Mouse (Mus musculus) midbrain, embryonic 11.5 days (tissue): Measurements from ENCODE around the gene Thsd4. TPM values are rescaled to one million over a fixed set of nuclear protein-coding genes. Genes with fewer than 3 reads are reported as not detected.

Source experiments
- ATAC-seq: fragments of 200-750 bp; cut with Nextera tagmentation; 2 replicates; pipeline ENCODE4 v1.8.0; 2017; ENCODE audit warnings: moderate TSS enrichment, moderate library complexity; ENCODE audit not compliant: low FRiP score
- DNase-seq: peaks from one replicate; pipeline ENCODE4 v3.0.0; 2015; ENCODE audit warnings: low spot score; ENCODE audit errors: missing footprints
- H3K27ac ChIP-seq: fragments of 300-500 bp; sonication (generic); 2 replicates; pipeline ENCODE4 v1.5.1; 2014; ENCODE audit warnings: low read depth, low read length
- H3K27me3 ChIP-seq: fragments of 300-500 bp; sonication (generic); 2 replicates; pipeline ENCODE4 v1.6.1; 2014; ENCODE audit warnings: mild to moderate bottlenecking, low read length, moderate library complexity, mixed read lengths; ENCODE audit not compliant: control insufficient read depth, insufficient read depth
- H3K36me3 ChIP-seq: fragments of 300-500 bp; sonication (generic); 2 replicates; pipeline ENCODE4 v1.6.1; 2014; ENCODE audit warnings: mild to moderate bottlenecking, low read length, moderate library complexity, mixed read lengths; ENCODE audit not compliant: control insufficient read depth, insufficient read depth
- H3K4me1 ChIP-seq: fragments of 300-500 bp; sonication (generic); 2 replicates; pipeline ENCODE4 v1.6.1; 2014; ENCODE audit warnings: low read length; ENCODE audit not compliant: control insufficient read depth, insufficient read depth
- H3K4me2 ChIP-seq: fragments of 300-500 bp; sonication (generic); 2 replicates; pipeline ENCODE4 v1.6.1; 2014; ENCODE audit warnings: mild to moderate bottlenecking, moderate library complexity
- H3K4me3 ChIP-seq: fragments of 300-500 bp; sonication (generic); 2 replicates; pipeline ENCODE4 v1.5.1; 2014; ENCODE audit warnings: low read depth, low read length
- H3K9ac ChIP-seq: fragments of 300-500 bp; sonication (generic); 2 replicates; pipeline ENCODE4 v1.6.1; 2014; ENCODE audit warnings: low read length
- H3K9me3 ChIP-seq: fragments of 300-500 bp; sonication (generic); 2 replicates; pipeline ENCODE4 v1.6.1; 2016; ENCODE audit warnings: low read length; ENCODE audit not compliant: control insufficient read depth
- WGBS: fragments of 180-500 bp; shearing (Covaris S2); extraction: QIAGEN DNeasy Blood & Tissue Kit; methylation state at CpG from one replicate; pipeline ENCODE4 v1.1.7; 2014; 5-methylcytosine and 5-hydroxymethylcytosine counted together
- polyA plus RNA-seq: library from polyadenylated mRNA; unstranded; fragments of >200 nt; fragmentation: Nextera tagmentation; extraction: Ambion mirVana; gene quantifications from 2 replicates; pipeline ENCODE4 v1.2.1, GENCODE M21; 2014

The Thsd4 gene
- polyA plus RNA-seq, 1 experiment from 2014 or later, result 6.4 TPM

- Histone ChIP-seq H3K36me3 (no peaks in the 10 kb centered on the region), H3K4me1 (no peaks in the 10 kb centered on the region), H3K27me3 (no peaks in the 10 kb centered on the region), H3K27ac (no peak overlapping the region), H3K4me3 (no peak overlapping the region), H3K9me3 (no peaks in the 10 kb centered on the region), H3K4me2 (no peak overlapping the region), H3K9ac (no peak overlapping the region)
- no peak for ATAC-seq
- 86% methylated on average over 2 of the region's 2 CpGs for WGBS
- no peak for DNase-seq
These were observed 24.3 kb upstream of the Thsd4 start for GRCm38 (mm10) chr9:60546169-60546568.

GRCm38 (mm10) chr9:60545361-60546096 is 23.7 kb upstream of the Thsd4 start:
- no peak overlapping the region for H3K9ac ChIP-seq
- DNase-seq (no peak), ATAC-seq (no peak)
- no peak overlapping the region for H3K4me2 ChIP-seq
- H3K36me3 ChIP-seq, result no peaks in the 10 kb centered on the region
- no peak overlapping the region for H3K27ac ChIP-seq
- H3K4me1 ChIP-seq, result no peaks in the 10 kb centered on the region
- H3K4me3 ChIP-seq, result no peak overlapping the region
- 83% methylated on average over 13 of the region's 13 CpGs for WGBS
- H3K27me3 ChIP-seq, result no peaks in the 10 kb centered on the region
- H3K9me3 ChIP-seq, result no peaks in the 10 kb centered on the region

GRCm38 (mm10) chr9:60543422-60544015 is 21.7 kb upstream of the Thsd4 start:
- WGBS, result 82% methylated on average over 7 of the region's 7 CpGs
- no peak for ATAC-seq
- H3K27me3 ChIP-seq, result no peaks in the 10 kb centered on the region
- H3K9ac ChIP-seq, result no peak overlapping the region
- no peaks in the 10 kb centered on the region for H3K4me1 ChIP-seq
- no peak overlapping the region for H3K27ac ChIP-seq
- H3K4me2 ChIP-seq, result no peak overlapping the region
- H3K9me3 ChIP-seq, result no peaks in the 10 kb centered on the region
- H3K4me3 ChIP-seq, result no peak overlapping the region
- H3K36me3 ChIP-seq, result no peaks in the 10 kb centered on the region
- no peak for DNase-seq

- no peak for DNase-seq
- Histone ChIP-seq H3K27me3 (no peaks in the 10 kb centered on the region), H3K9me3 (no peaks in the 10 kb centered on the region), H3K9ac (no peak overlapping the region), H3K36me3 (no peaks in the 10 kb centered on the region), H3K27ac (no peak overlapping the region), H3K4me3 (no peak overlapping the region), H3K4me1 (no peaks in the 10 kb centered on the region), H3K4me2 (no peak overlapping the region)
- ATAC-seq, result no peak
- WGBS, result 94% methylated on average over 12 of the region's 12 CpGs
These were observed 8.5 kb upstream of the Thsd4 start for GRCm38 (mm10) chr9:60530310-60530709.

- Histone ChIP-seq H3K4me3 (no peak overlapping the region), H3K36me3 (no peaks in the 10 kb centered on the region), H3K9ac (no peak overlapping the region), H3K4me1 (no peaks in the 10 kb centered on the region), H3K4me2 (no peak overlapping the region), H3K27ac (no peak overlapping the region), H3K27me3 (no peaks in the 10 kb centered on the region), H3K9me3 (no peaks in the 10 kb centered on the region)
- ATAC-seq (no peak), DNase-seq (no peak)
- WGBS, result 85% methylated on average over 10 of the region's 10 CpGs
These were observed 7.8 kb upstream of the Thsd4 start for GRCm38 (mm10) chr9:60529348-60530243.

- DNase-seq, result no peak
- 84% methylated on average over 3 of the region's 3 CpGs for WGBS
- Histone ChIP-seq H3K4me1 (no peaks in the 10 kb centered on the region), H3K4me3 (no peak overlapping the region), H3K9me3 (no peaks in the 10 kb centered on the region), H3K4me2 (no peak overlapping the region), H3K27ac (no peak overlapping the region), H3K9ac (no peak overlapping the region), H3K27me3 (no peaks in the 10 kb centered on the region), H3K36me3 (no peaks in the 10 kb centered on the region)
- ATAC-seq, result no peak
These were observed 6.4 kb upstream of the Thsd4 start for GRCm38 (mm10) chr9:60528269-60528668.

- Histone ChIP-seq H3K4me2 (no peak overlapping the region), H3K27ac (no peak overlapping the region), H3K4me1 (no peaks in the 10 kb centered on the region), H3K9ac (no peak overlapping the region), H3K36me3 (no peaks in the 10 kb centered on the region), H3K27me3 (no peaks in the 10 kb centered on the region), H3K4me3 (no peak overlapping the region), H3K9me3 (no peaks in the 10 kb centered on the region)
- ATAC-seq (no peak), DNase-seq (no peak)
- 90% methylated on average over 2 of the region's 2 CpGs for WGBS
These were observed 6.0 kb upstream of the Thsd4 start for GRCm38 (mm10) chr9:60527836-60528235.

GRCm38 (mm10) chr9:60527051-60527450 is 5.2 kb upstream of the Thsd4 start:
- ATAC-seq (no peak), DNase-seq (peak; percentile 72)
- H3K27ac ChIP-seq, result no peak overlapping the region
- no peak overlapping the region for H3K9ac ChIP-seq
- H3K27me3 ChIP-seq, result no peaks in the 10 kb centered on the region
- H3K4me1 ChIP-seq, result no peaks in the 10 kb centered on the region; the same call in 1 of the 2 replicates
- H3K4me2 ChIP-seq, result no peak overlapping the region
- H3K4me3 ChIP-seq, result no peak overlapping the region
- no peaks in the 10 kb centered on the region for H3K9me3 ChIP-seq
- WGBS, result 83% methylated on average over 5 of the region's 5 CpGs
- H3K36me3 ChIP-seq, result no peaks in the 10 kb centered on the region

GRCm38 (mm10) chr9:60526195-60526594 is 4.3 kb upstream of the Thsd4 start:
- DNase-seq (peak; percentile 75), ATAC-seq (no peak)
- Histone ChIP-seq H3K9ac (no peak overlapping the region), H3K4me1 (peaks cover 7% of the 10 kb centered on the region), H3K27me3 (peaks cover 5% of the 10 kb centered on the region), H3K4me3 (no peak overlapping the region), H3K4me2 (no peak overlapping the region), H3K27ac (no peak overlapping the region), H3K36me3 (no peaks in the 10 kb centered on the region), H3K9me3 (no peaks in the 10 kb centered on the region)
- WGBS, result 77% methylated on average over 5 of the region's 5 CpGs
